Mouse (Mus musculus) Patski (cell line): ENCODE measurements around the gene Nol10. TPM values are rescaled to one million over a fixed set of nuclear protein-coding genes. Genes with fewer than 3 reads are reported as not detected.

Experiments used
- ATAC-seq: fragments of 100-300 bp; one replicate; pipeline ENCODE4 v1.8.0; 2021
- CTCF ChIA-PET: fragments of 350-600 bp; sonication (Branson Sonifier 250); formaldehyde crosslinking; loops from one replicate; lab custom pipeline; 2022; ENCODE audit warnings: inconsistent platforms; lab: Charles Lee
- POLR2A ChIA-PET: fragments of 350-600 bp; sonication (Branson Sonifier 250); formaldehyde crosslinking; loops from one replicate; lab custom pipeline; 2022; ENCODE audit warnings: antibody characterized with exemption, inconsistent platforms; lab: Charles Lee
- DNase-seq: peaks from one replicate; pipeline ENCODE4 v3.0.0-alpha.2; 2011; ENCODE audit warnings: low read depth, low spot score
- H3K27me3 ChIP-seq: fragments of 371-371 bp; one replicate; pipeline ENCODE4 v1.5.1; 2021
- CTCF ChIP-seq: fragments of 100-300 bp; IDR thresholded peaks from one replicate; pipeline ENCODE4 v1.5.1; 2021
- in situ Hi-C: fragments of 300-500 bp; cut with MboI; formaldehyde crosslinking; loops from 3 replicates; pipeline ENCODE4 v1.11.1; 2018; ENCODE audit warnings: low pct_unique_long_range_greater_than_20kb, mixed read lengths
- polyA plus RNA-seq: library from polyadenylated mRNA; unstranded; gene quantifications from one replicate; pipeline ENCODE4 v1.2.3, GENCODE M21; 2021

The Nol10 gene
- polyA plus RNA-seq, 1 experiment from 2014 or later: 18.6 TPM

- DNase-seq (no peak), ATAC-seq (no peak)
- no peak for TF ChIP-seq CTCF
- in situ Hi-C loops: no loop called here
- POLR2A ChIA-PET: interaction anchor here (1.2 kb wide), 1 partner anchor 18 kb away, joined by 3 read pairs; no protein-coding TSS in a partner anchor
- CTCF ChIA-PET: interaction anchor here (1.4 kb wide), 1 partner anchor 11 kb away, joined by 5 read pairs; no protein-coding TSS in a partner anchor
- H3K27me3 ChIP-seq: no peaks in the 10 kb centered on the region
These were observed 60.1 kb downstream of the Nol10 start for GRCm38 (mm10) chr12:17408312-17408711.

GRCm38 (mm10) chr12:17411242-17411641, 63.0 kb downstream of the Nol10 start:
- POLR2A ChIA-PET: no interaction called here
- CTCF ChIA-PET: no interaction called here
- DNase-seq: no peak
- no peak for ATAC-seq
- no peak for TF ChIP-seq CTCF
- in situ Hi-C loops: no loop called here
- no peaks in the 10 kb centered on the region for H3K27me3 ChIP-seq

GRCm38 (mm10) chr12:17411797-17412526, 63.7 kb downstream of the Nol10 start:
- TF ChIP-seq CTCF: no peak
- in situ Hi-C loops: no loop called here
- ChIA-PET CTCF (interaction anchor here (0.6 to 2.7 kb wide), 3 partner anchors 8 to 52 kb away, joined by 3 to 9 read pairs (median 3); no protein-coding TSS in a partner anchor), POLR2A (no interaction called here)
- no peak for ATAC-seq
- H3K27me3 ChIP-seq: no peaks in the 10 kb centered on the region
- no peak for DNase-seq

GRCm38 (mm10) chr12:17414734-17415133, 66.5 kb downstream of the Nol10 start:
- CTCF ChIA-PET: interaction anchor here (0.5 to 2.7 kb wide), 3 partner anchors 11 to 1519 kb away, joined by 3 to 9 read pairs (median 3); no protein-coding TSS in a partner anchor
- POLR2A ChIA-PET: no interaction called here
- ATAC-seq (peak; percentile 89), DNase-seq (peak; percentile 64)
- in situ Hi-C loops: loop anchor here (5.0 kb wide), 1 partner anchor 42 kb away; no protein-coding TSS in a partner anchor
- no peak for TF ChIP-seq CTCF
- no peaks in the 10 kb centered on the region for H3K27me3 ChIP-seq

- no peaks in the 10 kb centered on the region for H3K27me3 ChIP-seq
- in situ Hi-C loops: no loop called here
- ChIA-PET CTCF (interaction anchor here (0.7 to 1.3 kb wide), 3 partner anchors 33 to 47 kb away, joined by 3 to 5 read pairs (median 3); no protein-coding TSS in a partner anchor), POLR2A (no interaction called here)
- DNase-seq: no peak
- ATAC-seq: peak; percentile 85
- TF ChIP-seq CTCF: no peak
These were observed 72.0 kb downstream of the Nol10 start for GRCm38 (mm10) chr12:17420168-17420810.

- TF ChIP-seq CTCF: no peak
- ChIA-PET CTCF (interaction anchor here (0.9 kb wide), 1 partner anchor 16 kb away, joined by 3 read pairs; no protein-coding TSS in a partner anchor), POLR2A (no interaction called here)
- H3K27me3 ChIP-seq: no peaks in the 10 kb centered on the region
- no peak for DNase-seq
- in situ Hi-C loops: no loop called here
- ATAC-seq: no peak
These were observed 77.3 kb downstream of the Nol10 start for GRCm38 (mm10) chr12:17425254-17426169.

GRCm38 (mm10) chr12:17426735-17427134, 78.5 kb downstream of the Nol10 start:
- no peak for ATAC-seq
- H3K27me3 ChIP-seq: no peaks in the 10 kb centered on the region
- ChIA-PET CTCF (no interaction called here), POLR2A (no interaction called here)
- DNase-seq: no peak
- TF ChIP-seq CTCF: no peak
- in situ Hi-C loops: no loop called here

- no peak for TF ChIP-seq CTCF
- in situ Hi-C loops: no loop called here
- ATAC-seq: no peak
- no peaks in the 10 kb centered on the region for H3K27me3 ChIP-seq
- no peak for DNase-seq
- ChIA-PET CTCF (no interaction called here), POLR2A (interaction anchor here (0.9 kb wide), 1 partner anchor 10 kb away, joined by 3 read pairs; no protein-coding TSS in a partner anchor)
These were observed 82.3 kb downstream of the Nol10 start for GRCm38 (mm10) chr12:17430578-17430977.

- in situ Hi-C loops: no loop called here
- CTCF ChIA-PET: no interaction called here
- no peak for TF ChIP-seq CTCF
- no peaks in the 10 kb centered on the region for H3K27me3 ChIP-seq
- DNase-seq: no peak
- POLR2A ChIA-PET: interaction anchor here (0.9 kb wide), 1 partner anchor 10 kb away, joined by 3 read pairs; no protein-coding TSS in a partner anchor
- ATAC-seq: no peak
These were observed 82.9 kb downstream of the Nol10 start for GRCm38 (mm10) chr12:17431166-17431565.
